Mouse (Mus musculus): ENCODE results near the gene Mdm2. TPM values are rescaled to one million over a fixed set of nuclear protein-coding genes. Genes with fewer than 3 reads are reported as not detected.
"Not testable (repeated sequence)": the region's sequence is repeated elsewhere in the genome, so short reads cannot be mapped to it uniquely, and the experiment has no call there.

Gene Mdm2
- total and polyA plus RNA-seq, 3 experiments: 35.3 to 601 (median 42.2) TPM

- DNase-seq (ENCODE audit: low read depth, low spot score): no peak
- H3K4me1 ChIP-seq (ENCODE audit: control insufficient read depth in 1 of 2, insufficient read depth in 2 of 2, low read length in 2 of 2): peaks cover 0 to 10% of the 10 kb centered on the region in 2 experiments; a peak in 2 of 4 replicates
- H3K9ac ChIP-seq (ENCODE audit: control insufficient read depth, low read depth, low read length, poor library complexity, severe bottlenecking): no peak overlapping the region
- no peaks in the 10 kb centered on the region; a peak in 1 of 4 replicates for H3K36me3 ChIP-seq (ENCODE audit: control insufficient read depth in 1 of 2, insufficient read depth in 2 of 2, low read length in 2 of 2)
- H3K9me3 ChIP-seq (replicated peaks; ENCODE audit: insufficient read depth, low read length): no peaks in the 10 kb centered on the region
- no peak overlapping the region for H3K27ac ChIP-seq (ENCODE audit: control insufficient read depth, low read depth, low read length)
- H3K4me3 ChIP-seq (ENCODE audit: control insufficient read depth in 1 of 2, insufficient read depth in 1 of 2, low read depth in 2 of 2, low read length in 2 of 2): no peak overlapping the region
- H3K27me3 ChIP-seq (ENCODE audit: control insufficient read depth in 1 of 2, insufficient read depth in 2 of 2, low read length in 2 of 2): no peaks in the 10 kb centered on the region
- no peak for TF ChIP-seq MEF2A (IDR thresholded peaks at IDR 0.05; ENCODE audit: extremely low read depth, insufficient replicate concordance, low read depth, low read length, poor library complexity, severe bottlenecking)
- TF ChIP-seq ZC3H11A (IDR thresholded peaks at IDR 0.05; ENCODE audit: low read depth, low read length): no peak
- TF ChIP-seq MAZ (IDR thresholded peaks at IDR 0.05; ENCODE audit: low read depth, low read length): no peak
- TF ChIP-seq SMC3 (IDR thresholded peaks at IDR 0.05; ENCODE audit: low read depth, low read length): no peak
- no peak for TF ChIP-seq CTCF (IDR thresholded peaks at IDR 0.05 in 2 of 3, conservative IDR thresholded peaks at IDR 0.05 in 1 of 3; ENCODE audit: control insufficient read depth in 1 of 3, insufficient read depth in 1 of 3, low read depth in 2 of 3, low read length in 3 of 3, poor library complexity in 1 of 3, severe bottlenecking in 1 of 3)
- no peak for TF ChIP-seq MYC (IDR thresholded peaks at IDR 0.05; ENCODE audit: low read depth, low read length)
- no peak for TF ChIP-seq MAX (IDR thresholded peaks at IDR 0.05; ENCODE audit: low read length)
- TF ChIP-seq EP300 (IDR thresholded peaks at IDR 0.05; ENCODE audit: low read depth in 1 of 2, low read length in 2 of 2): no peak
- no peak for TF ChIP-seq NELFE (IDR thresholded peaks at IDR 0.05; ENCODE audit: low read depth, low read length)
- TF ChIP-seq ZKSCAN1 (IDR thresholded peaks at IDR 0.05; ENCODE audit: low read depth, low read length): no peak
- H3K79me2 ChIP-seq (ENCODE audit: control insufficient read depth, insufficient read depth, low read length, poor library complexity): no peaks in the 10 kb centered on the region
These were observed 7.0 kb upstream of the Mdm2 start for GRCm38 (mm10) chr10:117717583-117717982.

GRCm38 (mm10) chr10:117716686-117717085, 6.1 kb upstream of the Mdm2 start:
- no peaks in the 10 kb centered on the region for H3K9me3 ChIP-seq (replicated peaks; ENCODE audit: insufficient read depth, low read length)
- no peak overlapping the region for H3K27ac ChIP-seq (ENCODE audit: control insufficient read depth, low read depth, low read length)
- H3K27me3 ChIP-seq (ENCODE audit: control insufficient read depth in 1 of 2, insufficient read depth in 2 of 2, low read length in 2 of 2): no peaks in the 10 kb centered on the region
- H3K79me2 ChIP-seq (ENCODE audit: control insufficient read depth, insufficient read depth, low read length, poor library complexity): no peaks in the 10 kb centered on the region
- no peak for DNase-seq (ENCODE audit: low read depth, low spot score)
- no peak overlapping the region for H3K9ac ChIP-seq (ENCODE audit: control insufficient read depth, low read depth, low read length, poor library complexity, severe bottlenecking)
- peaks cover 0 to 9% of the 10 kb centered on the region in 2 experiments; a peak in 2 of 4 replicates for H3K4me1 ChIP-seq (ENCODE audit: control insufficient read depth in 1 of 2, insufficient read depth in 2 of 2, low read length in 2 of 2)
- no peaks in the 10 kb centered on the region; a peak in 1 of 4 replicates for H3K36me3 ChIP-seq (ENCODE audit: control insufficient read depth in 1 of 2, insufficient read depth in 2 of 2, low read length in 2 of 2)
- TF ChIP-seq SMC3 (IDR thresholded peaks at IDR 0.05; ENCODE audit: low read depth, low read length): no peak
- no peak for TF ChIP-seq UBTF (IDR thresholded peaks at IDR 0.05; ENCODE audit: borderline replicate concordance, insufficient read depth, low read depth, low read length)
- TF ChIP-seq MEF2A (IDR thresholded peaks at IDR 0.05; ENCODE audit: extremely low read depth, insufficient replicate concordance, low read depth, low read length, poor library complexity, severe bottlenecking): no peak
- H3K4me3 ChIP-seq (ENCODE audit: control insufficient read depth in 1 of 2, insufficient read depth in 1 of 2, low read depth in 2 of 2, low read length in 2 of 2): no peak overlapping the region

DNA sequence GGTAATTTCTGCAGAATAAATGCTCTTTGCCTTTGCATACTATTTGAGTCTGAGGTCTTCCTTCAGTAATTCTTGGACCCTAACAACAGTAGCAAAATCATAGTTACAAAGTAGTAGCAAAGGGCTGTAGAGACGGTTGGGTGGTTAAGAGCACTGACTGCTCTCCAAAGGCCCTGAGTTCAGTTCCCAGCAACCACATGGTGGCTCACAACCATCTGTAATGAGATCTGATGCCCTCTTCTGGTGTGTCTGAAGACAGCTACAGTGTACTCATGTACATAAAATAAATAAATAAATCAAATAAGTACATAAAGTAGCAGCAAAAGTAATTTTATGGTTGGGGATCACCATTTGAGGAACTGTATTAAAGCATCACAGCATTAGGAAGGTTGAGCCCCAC, 5.1 kb upstream of the Mdm2 start:
- DNase-seq (ENCODE audit: low read depth, low spot score); H3K9me3 ChIP-seq (replicated peaks; ENCODE audit: insufficient read depth, low read length); H3K27me3 ChIP-seq (ENCODE audit: control insufficient read depth in 1 of 2, insufficient read depth in 2 of 2, low read length in 2 of 2); H3K27ac ChIP-seq (ENCODE audit: control insufficient read depth, low read depth, low read length); H3K36me3 ChIP-seq (ENCODE audit: control insufficient read depth in 1 of 2, insufficient read depth in 2 of 2, low read length in 2 of 2); H3K9ac ChIP-seq (ENCODE audit: control insufficient read depth, low read depth, low read length, poor library complexity, severe bottlenecking); H3K4me3 ChIP-seq (ENCODE audit: control insufficient read depth in 1 of 2, insufficient read depth in 1 of 2, low read depth in 2 of 2, low read length in 2 of 2); H3K79me2 ChIP-seq (ENCODE audit: control insufficient read depth, insufficient read depth, low read length, poor library complexity): not testable (repeated sequence)
- peaks cover 0 to 11% of the 10 kb centered on the region in 2 experiments; a peak in 2 of 4 replicates for H3K4me1 ChIP-seq (ENCODE audit: control insufficient read depth in 1 of 2, insufficient read depth in 2 of 2, low read length in 2 of 2)
